Mouse (Mus musculus) B cell, adult 62 days (primary cell): ENCODE data around the gene 9330182L06Rik. TPM values are rescaled to one million over a fixed set of nuclear protein-coding genes. Genes with fewer than 3 reads are reported as not detected.

Experiments
- total RNA-seq: library from RNA; stranded (reverse); gene quantifications from 4 replicates; pipeline ENCODE4 v1.2.4, GENCODE M21; 2023

9330182L06Rik gene
- 0.55 TPM in 1 of 4 replicates, not detected in the others for total RNA-seq

DNA sequence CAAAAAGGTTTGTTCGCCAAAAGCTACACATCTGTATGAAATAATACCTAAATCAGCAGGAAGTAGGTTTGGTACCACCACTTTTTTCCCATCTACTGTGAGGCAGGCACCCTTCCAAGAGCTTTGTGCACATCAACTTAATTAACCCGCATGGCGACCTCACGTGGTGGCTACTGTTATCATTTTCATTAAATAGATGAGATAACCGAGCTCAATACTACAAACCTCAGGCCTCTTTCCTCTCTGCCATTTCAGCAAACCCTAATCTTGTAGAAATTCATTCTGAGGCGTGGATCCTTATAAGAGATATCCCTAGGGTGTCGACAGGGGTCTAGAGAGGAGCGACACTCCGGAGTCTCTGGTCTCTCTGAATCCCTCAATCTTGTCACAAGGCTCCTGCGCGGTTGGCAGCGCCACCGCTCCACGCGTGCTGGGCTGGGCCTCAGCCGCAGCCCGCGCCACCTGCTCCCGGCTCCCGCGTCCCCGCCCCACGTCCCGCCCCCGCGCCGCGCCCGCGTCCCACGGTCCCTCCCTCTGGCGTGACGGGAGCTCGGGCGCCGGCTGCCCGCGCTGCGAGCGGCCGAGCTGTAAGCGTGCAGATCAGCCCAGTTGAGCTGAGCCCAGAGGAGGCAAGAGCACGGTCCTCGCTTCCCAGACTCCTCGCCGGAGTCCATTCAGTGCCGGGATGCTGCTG is at the start of gene 9330182L06Rik:
Gene 9330182L06Rik, plus strand, starts transcription at position 533 of the 694 bp plus-strand sequence.

Other genes starting within 250 kb of the 9330182L06Rik start
- 125 to 146 TPM (median 140 TPM) in 4 replicates for gene Tmem243, start 165.4 kb upstream of the 9330182L06Rik start, total RNA-seq
- 70.7 to 74.8 TPM (median 72.7 TPM) in 4 replicates for gene Dmtf1, start 104.3 kb upstream of the 9330182L06Rik start, total RNA-seq